Mouse (Mus musculus) small intestine, adult 2 months (tissue): ENCODE measurements around the gene Cfdp1.

ENCODE experiments used
- CTCF ChIP-seq: fragments of 200-500 bp; IDR thresholded peaks from 2 replicates; pipeline ENCODE4 v1.5.1; 2012; ENCODE audit warnings: low read depth, mild to moderate bottlenecking, control low read depth, inconsistent platforms, low read length, moderate library complexity, mixed read lengths; ENCODE audit not compliant: insufficient replicate concordance, insufficient read length; ENCODE audit errors: extremely low read depth
- POLR2A ChIP-seq: fragments of 200-500 bp; IDR thresholded peaks from 2 replicates; pipeline ENCODE4 v1.6.1; 2012; ENCODE audit warnings: low read depth, mild to moderate bottlenecking, control low read depth, inconsistent platforms, low read length, moderate library complexity

DNA sequence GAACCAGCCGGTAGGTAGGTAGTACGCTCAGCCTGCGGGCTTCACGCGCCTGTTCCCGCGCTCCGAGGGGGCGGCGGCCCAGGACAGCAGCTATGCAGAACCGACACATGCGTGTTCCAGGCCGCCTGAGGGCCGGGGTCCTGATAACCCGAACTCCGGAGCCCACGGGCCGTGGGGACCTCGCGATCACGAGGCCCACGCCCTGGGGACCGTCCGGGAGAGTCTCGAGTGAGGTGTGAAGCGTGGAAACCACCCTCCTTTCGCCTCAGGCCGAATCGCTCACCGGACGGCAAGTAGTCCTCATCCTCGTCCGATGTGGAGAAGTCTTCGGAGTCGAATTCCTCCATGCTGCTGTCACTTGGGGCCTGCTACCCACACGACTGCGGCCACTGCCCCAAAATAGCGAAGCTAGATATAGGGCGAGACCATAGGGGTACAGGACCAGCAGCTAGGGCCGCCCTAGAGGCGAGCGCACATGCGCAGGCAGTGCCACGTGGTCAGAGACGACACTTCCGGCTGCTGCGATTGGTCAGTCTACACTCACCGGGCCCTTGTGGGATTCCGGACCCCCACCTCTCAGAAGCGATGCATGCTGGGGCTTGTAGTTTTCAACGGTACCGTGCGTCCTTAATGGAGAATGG is at the start of gene Cfdp1:
- TF ChIP-seq POLR2A = peak; percentile 68; the same call in 1 of the 2 replicates
- no peak for TF ChIP-seq CTCF
